Comparison of ENCODE assay signal across 24 mouse cellular contexts in genomic region chr2:104385941-104386340, GRCm38 (mm10). TPM values are rescaled to one million over a fixed set of nuclear protein-coding genes. Genes with fewer than 3 reads are reported as not detected.
DNase-seq lines count a peak whose midpoint lies in the region; TF ChIP-seq lines count a peak whose summit lies in the region.
"Had no signal": no experiment of that assay in that cellular context is flagged by ENCODE, and none has a peak within 500 bp of the region (broad histone marks: within the 10 kb centered on the region; RNA-seq: fewer than 3 reads in every experiment).

No protein-coding gene starts in this region.

- H3K27ac ChIP-seq in thymus, adult 2 months (ENCODE audit: control insufficient read depth, insufficient read depth, low read length), result no peak overlapping the region
- H3K27ac ChIP-seq in layer of hippocampus, adult 2 months, result no peak overlapping the region
- H3K27ac ChIP-seq: embryonic facial prominence, embryonic 10.5 days; forebrain, embryonic 13.5 days; heart, embryonic 15.5 days; hindbrain, embryonic 13.5 days; hindbrain, postnatal 0 days had no signal

- TF ChIP-seq CTCF in thymus, adult 2 months (IDR thresholded peaks at IDR 0.05; ENCODE audit: borderline replicate concordance, control insufficient read depth, extremely low read depth, insufficient read depth, low read length, poor library complexity), result no peak
- no peak for TF ChIP-seq CTCF in layer of hippocampus, adult 2 months (conservative IDR thresholded peaks at IDR 0.05)

- H3K36me3 ChIP-seq in thymus, adult 2 months (ENCODE audit: control insufficient read depth, insufficient read depth, low read length), result no peaks in the 10 kb centered on the region
- H3K36me3 ChIP-seq: embryonic facial prominence, embryonic 10.5 days; heart, embryonic 15.5 days; hindbrain, embryonic 13.5 days had no signal

- TF ChIP-seq POLR2A in thymus, adult 2 months (IDR thresholded peaks at IDR 0.05; ENCODE audit: control insufficient read depth, extremely low read depth, insufficient read depth, low read length, poor library complexity), result no peak

- DNase-seq in heart, adult 11 months, result peak; percentile 37
- no peak for DNase-seq in heart, adult 9 months (ENCODE audit: low spot score in 2 of 2)
- peak; percentile 29 for DNase-seq in thymus, adult 2 months
- no peak for DNase-seq in thymus, postnatal 4 days
- peak; percentile 17 to 34 for DNase-seq in thymus, postnatal 10 days (ENCODE audit: low spot score in 2 of 2)
- no peak for DNase-seq in layer of hippocampus, postnatal 10 days (ENCODE audit: low spot score in 2 of 2)
- no peak for DNase-seq in B cell, adult 2 months
- DNase-seq in layer of hippocampus, adult 2 months (ENCODE audit: low spot score in 2 of 2), result no peak
- DNase-seq: adrenal gland, adult 2 months; adrenal gland, postnatal 25 days; cerebellum, adult 18-20 months; cerebellum, adult 9-11 months; cerebellum, postnatal 36 days; gastrocnemius, postnatal 36 days; heart, adult 18-20 months; heart, postnatal 14 days had no signal

- H3K4me1 ChIP-seq in thymus, adult 2 months (replicated peaks; ENCODE audit: control insufficient read depth, insufficient read depth, low read length), result no peaks in the 10 kb centered on the region
- H3K4me1 ChIP-seq: forebrain, embryonic 13.5 days; heart, embryonic 15.5 days; hindbrain, embryonic 13.5 days had no signal

- H3K4me3 ChIP-seq in thymus, adult 2 months (ENCODE audit: control insufficient read depth, insufficient read depth, low read length), result no peak overlapping the region
- H3K4me3 ChIP-seq in layer of hippocampus, adult 2 months, result no peak overlapping the region
- H3K4me3 ChIP-seq: embryonic facial prominence, embryonic 10.5 days; forebrain, embryonic 13.5 days; heart, embryonic 15.5 days; hindbrain, embryonic 13.5 days had no signal

- no peaks in the 10 kb centered on the region for H3K27me3 ChIP-seq in thymus, adult 2 months (ENCODE audit: control insufficient read depth, insufficient read depth, low read length)
- H3K27me3 ChIP-seq: CH12.LX; forebrain, embryonic 13.5 days; heart, embryonic 15.5 days; hindbrain, embryonic 13.5 days had no signal

- WGBS in thymus, adult 2 months, result 57% methylated on average over 2 of the region's 2 CpGs

RNA-seq across cellular contexts. Expression of gene D430041D05Rik, which starts 24.9 kb away (rescaled TPM):
- polyA plus RNA-seq in thymus, adult 2 months (2012; rRNA removed), result 3.0 and 3.3 TPM in 2 replicates
- total RNA-seq in layer of hippocampus, postnatal 10 days (2021), result 10 to 100 TPM; 82.8 to 84.4 TPM
- total RNA-seq in layer of hippocampus, adult 2 months (2021), result 10 to 100 TPM; 81.2 to 87.4 TPM
- total RNA-seq: CH12.LX; hematopoietic stem cell, adult 5-6 weeks had no signal
- polyA plus RNA-seq: Patski had no signal

Comparison
In these comparisons a context has a peak if more than half of its experiments do, and no peak if none do; other contexts are left out.
1. DNase-seq: peak in heart, adult 11 months (single experiment), thymus, adult 2 months (single experiment) and thymus, postnatal 10 days (2 of 2); none in heart, adult 9 months (0 of 2), thymus, postnatal 4 days (single experiment), layer of hippocampus, postnatal 10 days (0 of 2), B cell, adult 2 months (0 of 2) and layer of hippocampus, adult 2 months (0 of 2).